Mouse (Mus musculus) erythroid progenitor cell, adult 5-6 weeks (primary cell): ENCODE results near the gene Lepr. TPM values are rescaled to one million over a fixed set of nuclear protein-coding genes. Genes with fewer than 3 reads are reported as not detected.

ENCODE experiments used
- ATAC-seq: replicated peaks from 2 replicates; pipeline ENCODE4 v1.8.0; 2016; ENCODE audit warnings: moderate number of reproducible peaks, mild to moderate bottlenecking, moderate TSS enrichment, inconsistent platforms; ENCODE audit not compliant: poor library complexity, low FRiP score, severe bottlenecking
- total RNA-seq, 2 experiments: library from RNA; stranded (forward) in 1 of 2; stranded (reverse) in 1 of 2; fragments of 150-400 nt in 1 of 2; fragments of 186-747, 209-891 nt in 1 of 2; gene quantifications; 2 replicates each; pipeline versions ENCODE4 v1.2.3 to v1.2.4; 2015 to 2017; ENCODE audit warnings: low replicate concordance in 2 of 2

Lepr gene
- total RNA-seq (2015; ENCODE audit: low replicate concordance), result 1.3 and 3.2 TPM in 2 replicates
- 2.8 and 4.1 TPM in 2 replicates for total RNA-seq (2017; ENCODE audit: low replicate concordance)

- ATAC-seq, result no peak
Observed at GRCm38 (mm10) chr4:101717367-101718121, at the start of gene Lepr. Gene Lepr (plus strand): TSS chr4:101717404.

GRCm38 (mm10) chr4:101669161-101669560 is 48.0 kb upstream of the Lepr start:
- no peak for ATAC-seq

GRCm38 (mm10) chr4:101669811-101670210 is 47.4 kb upstream of the Lepr start:
- ATAC-seq, result no peak

- no peak for ATAC-seq
Observed at GRCm38 (mm10) chr4:101674790-101675189, 42.4 kb upstream of the Lepr start.

- no peak for ATAC-seq
Observed at GRCm38 (mm10) chr4:101675726-101676125, 41.5 kb upstream of the Lepr start.

- no peak for ATAC-seq
Observed at GRCm38 (mm10) chr4:101682620-101683019, 34.6 kb upstream of the Lepr start.

- no peak for ATAC-seq
Observed at GRCm38 (mm10) chr4:101683086-101683485, 34.1 kb upstream of the Lepr start.

- no peak for ATAC-seq
Observed at GRCm38 (mm10) chr4:101684821-101685220, 32.4 kb upstream of the Lepr start.

- ATAC-seq, result no peak
Observed at GRCm38 (mm10) chr4:101686227-101686810, 30.9 kb upstream of the Lepr start.

- ATAC-seq, result no peak
Observed at GRCm38 (mm10) chr4:101689241-101689640, 28.0 kb upstream of the Lepr start.

GRCm38 (mm10) chr4:101689645-101690044 is 27.6 kb upstream of the Lepr start:
- ATAC-seq, result no peak

GRCm38 (mm10) chr4:101692892-101693291 is 24.3 kb upstream of the Lepr start:
- no peak for ATAC-seq

- ATAC-seq, result no peak
Observed at GRCm38 (mm10) chr4:101694529-101694928, 22.7 kb upstream of the Lepr start.

GRCm38 (mm10) chr4:101697236-101697635 is 20.0 kb upstream of the Lepr start:
- ATAC-seq, result no peak

- no peak for ATAC-seq
Observed at GRCm38 (mm10) chr4:101699423-101699822, 17.8 kb upstream of the Lepr start.

GRCm38 (mm10) chr4:101700892-101701640 is 16.1 kb upstream of the Lepr start:
- no peak for ATAC-seq

- no peak for ATAC-seq
Observed at GRCm38 (mm10) chr4:101705325-101705724, 11.9 kb upstream of the Lepr start.

- no peak for ATAC-seq
Observed at GRCm38 (mm10) chr4:101707234-101707633, 10.0 kb upstream of the Lepr start.

- no peak for ATAC-seq
Observed at GRCm38 (mm10) chr4:101707953-101708352, 9.3 kb upstream of the Lepr start.

- ATAC-seq, result no peak
Observed at GRCm38 (mm10) chr4:101710361-101710760, 6.8 kb upstream of the Lepr start.

GRCm38 (mm10) chr4:101711100-101711499 is 6.1 kb upstream of the Lepr start:
- ATAC-seq, result no peak
